Mouse (Mus musculus) liver, embryonic 14.5 days (tissue): ENCODE results near the gene Apex1.

Experiments
- CTCF ChIP-seq: IDR thresholded peaks from 2 replicates; pipeline ENCODE4 v1.5.1; 2016; ENCODE audit warnings: antibody characterized with exemption, low read depth, control low read depth
- EP300 ChIP-seq: IDR thresholded peaks from 2 replicates; pipeline ENCODE4 v1.6.1; 2016; ENCODE audit warnings: antibody characterized with exemption, low read depth

DNA sequence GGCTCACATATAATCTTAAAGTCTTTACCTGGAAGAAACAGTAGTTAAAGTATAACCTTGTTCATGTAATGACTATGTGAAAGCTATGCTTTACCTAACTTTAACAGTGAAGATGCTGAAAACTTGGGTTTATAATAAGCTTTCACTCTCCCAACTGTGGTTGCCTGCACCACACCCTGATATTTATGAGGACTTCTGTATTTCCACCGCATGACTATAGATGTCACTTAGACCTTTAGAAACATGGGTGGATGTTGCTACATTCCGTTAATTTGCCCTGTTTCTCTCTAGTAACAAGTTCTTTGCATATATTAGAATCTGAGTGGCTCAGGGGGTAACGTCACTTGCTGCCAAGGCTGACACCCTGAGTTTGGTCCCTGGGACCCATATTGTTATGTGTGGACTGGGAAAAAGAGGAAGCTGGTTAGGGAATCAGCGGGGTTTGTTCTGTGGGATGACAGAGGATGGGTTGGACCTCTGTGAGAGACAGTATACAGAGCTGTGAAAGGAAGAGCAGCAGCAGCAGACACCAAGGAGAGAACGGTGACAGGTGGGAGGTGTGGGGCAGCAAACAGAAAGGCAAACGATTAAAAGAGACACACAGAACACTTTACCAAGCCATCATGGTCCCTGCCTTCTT is 49.1 kb upstream of the Apex1 start:
- TF ChIP-seq CTCF, result no peak
- TF ChIP-seq EP300, result no peak
